Mouse (Mus musculus) heart, embryonic 11.5 days (tissue): ENCODE measurements around the gene Irf2. TPM values are rescaled to one million over a fixed set of nuclear protein-coding genes. Genes with fewer than 3 reads are reported as not detected.

Source experiments
- ATAC-seq: fragments of 200-750 bp; cut with Nextera tagmentation; replicated peaks from 2 replicates; pipeline ENCODE4 v1.8.0; 2017; ENCODE audit warnings: moderate library complexity; ENCODE audit not compliant: insufficient number of reproducible peaks, low FRiP score, low TSS enrichment
- H3K27ac ChIP-seq: fragments of 300-500 bp; sonication (generic); 2 replicates; pipeline ENCODE4 v1.5.1; 2014; ENCODE audit warnings: mild to moderate bottlenecking, low read depth, low read length
- H3K27me3 ChIP-seq: fragments of 300-500 bp; sonication (generic); 2 replicates; pipeline ENCODE4 v1.6.1; 2014; ENCODE audit warnings: mild to moderate bottlenecking, low read length, mixed read lengths; ENCODE audit not compliant: control insufficient read depth, insufficient read depth
- H3K36me3 ChIP-seq: fragments of 300-500 bp; sonication (generic); 2 replicates; pipeline ENCODE4 v1.6.1; 2014; ENCODE audit warnings: mild to moderate bottlenecking, low read length, moderate library complexity, mixed read lengths; ENCODE audit not compliant: control insufficient read depth, insufficient read depth
- H3K4me1 ChIP-seq: fragments of 300-500 bp; sonication (generic); 2 replicates; pipeline ENCODE4 v1.6.1; 2014; ENCODE audit warnings: low read length; ENCODE audit not compliant: control insufficient read depth, insufficient read depth
- H3K4me2 ChIP-seq: fragments of 300-500 bp; sonication (generic); 2 replicates; pipeline ENCODE4 v1.6.1; 2014; ENCODE audit warnings: mild to moderate bottlenecking, moderate library complexity
- H3K4me3 ChIP-seq: fragments of 300-500 bp; sonication (generic); 2 replicates; pipeline ENCODE4 v1.5.1; 2014; ENCODE audit warnings: low read depth, low read length
- H3K9ac ChIP-seq: fragments of 300-500 bp; sonication (generic); 2 replicates; pipeline ENCODE4 v1.6.1; 2014; ENCODE audit warnings: mild to moderate bottlenecking, low read depth, low read length, moderate library complexity
- H3K9me3 ChIP-seq: fragments of 300-500 bp; sonication (generic); replicated peaks from 2 replicates; pipeline ENCODE4 v1.6.1; 2016; ENCODE audit warnings: low read length; ENCODE audit not compliant: control insufficient read depth
- WGBS: fragments of 180-500 bp; shearing (Covaris S2); extraction: QIAGEN DNeasy Blood & Tissue Kit; methylation state at CpG from one replicate; pipeline ENCODE4 v1.1.7; 2014; ENCODE audit not compliant: insufficient replicate concordance; 5-methylcytosine and 5-hydroxymethylcytosine counted together
- polyA plus RNA-seq: library from polyadenylated mRNA; unstranded; fragments of >200 nt; fragmentation: Nextera tagmentation; extraction: Ambion mirVana; gene quantifications from 2 replicates; pipeline ENCODE4 v1.2.1, GENCODE M21; 2014

Irf2 gene
- polyA plus RNA-seq, 1 experiment from 2014 or later = 16.5 TPM

DNA sequence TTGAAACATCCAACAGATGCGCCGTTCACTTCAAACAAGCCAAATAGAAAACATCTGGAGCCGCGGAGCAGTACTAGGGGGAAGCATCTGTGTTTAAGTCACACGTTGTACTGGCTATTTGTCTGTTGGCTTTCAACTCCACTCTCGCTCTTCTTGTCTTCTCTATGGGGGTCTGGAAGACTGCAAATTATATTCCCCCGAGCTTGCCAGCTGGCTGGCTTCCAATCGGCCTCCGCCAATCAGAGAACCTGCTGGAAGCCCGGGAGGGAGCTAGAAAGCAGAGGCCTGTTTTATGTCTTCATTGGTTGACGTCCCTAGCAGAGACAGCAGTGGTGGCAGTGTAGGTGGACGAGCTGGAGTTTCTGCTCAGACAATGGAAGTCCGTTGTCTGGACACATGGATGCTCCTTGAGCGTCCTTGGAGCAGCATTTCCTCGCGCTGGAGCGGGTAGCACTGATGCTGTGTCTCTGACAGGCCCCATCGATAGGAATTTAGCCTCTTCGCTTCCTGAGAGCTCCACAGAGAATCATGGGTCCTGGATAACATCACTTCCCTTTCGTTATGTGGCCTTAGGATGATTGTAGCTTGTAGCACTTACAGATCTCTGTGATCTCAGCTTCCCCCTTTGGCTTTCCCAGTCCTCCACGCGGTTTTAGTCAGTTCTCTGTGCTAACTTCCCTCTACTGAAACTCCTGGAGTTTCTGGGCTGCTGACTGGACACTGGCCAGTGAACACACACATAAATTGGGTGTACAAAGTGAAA lies 153.2 kb downstream of the Irf2 start:
- H3K9me3 ChIP-seq = no peaks in the 10 kb centered on the region
- 37% methylated on average over 22 of the region's 22 CpGs for WGBS
- no peaks in the 10 kb centered on the region for H3K27me3 ChIP-seq
- H3K4me3 ChIP-seq = peak overlapping the region; percentile 4; the same call in 1 of the 2 replicates
- peak overlapping the region; percentile 56 for H3K9ac ChIP-seq
- ATAC-seq = peak; percentile 83
- peak overlapping the region; percentile 44 for H3K4me2 ChIP-seq
- peak overlapping the region; percentile 87 for H3K27ac ChIP-seq
- H3K36me3 ChIP-seq = no peaks in the 10 kb centered on the region
- H3K4me1 ChIP-seq = peaks cover 18% of the 10 kb centered on the region; the same call in 1 of the 2 replicates

DNA sequence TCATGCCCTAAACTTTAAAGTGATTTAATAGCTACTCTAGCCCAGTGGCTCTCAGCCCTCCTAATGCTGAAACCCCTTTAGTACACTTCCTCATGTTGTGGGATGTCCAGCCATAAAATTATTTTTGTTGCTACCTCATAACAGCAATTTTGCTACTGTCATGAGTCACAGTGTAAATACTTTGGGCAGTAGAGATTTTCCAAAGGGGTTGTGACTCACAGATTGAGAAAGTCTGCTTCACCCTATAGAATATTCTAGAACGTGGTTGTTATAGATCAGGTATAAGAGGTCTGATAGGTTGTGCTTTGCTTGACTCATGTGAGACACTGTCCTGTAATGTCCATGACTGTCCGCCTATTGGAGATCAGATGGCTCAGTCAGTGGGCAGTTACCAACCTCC lies 154.9 kb downstream of the Irf2 start:
- no peak for ATAC-seq
- H3K27me3 ChIP-seq = no peaks in the 10 kb centered on the region
- no peak overlapping the region for H3K4me2 ChIP-seq
- no peak overlapping the region for H3K27ac ChIP-seq
- WGBS = 87% methylated on average over 2 of the region's 2 CpGs
- peaks cover 9% of the 10 kb centered on the region; the same call in 1 of the 2 replicates for H3K4me1 ChIP-seq
- no peak overlapping the region for H3K9ac ChIP-seq
- H3K36me3 ChIP-seq = no peaks in the 10 kb centered on the region
- H3K4me3 ChIP-seq = no peak overlapping the region
- H3K9me3 ChIP-seq = no peaks in the 10 kb centered on the region

DNA sequence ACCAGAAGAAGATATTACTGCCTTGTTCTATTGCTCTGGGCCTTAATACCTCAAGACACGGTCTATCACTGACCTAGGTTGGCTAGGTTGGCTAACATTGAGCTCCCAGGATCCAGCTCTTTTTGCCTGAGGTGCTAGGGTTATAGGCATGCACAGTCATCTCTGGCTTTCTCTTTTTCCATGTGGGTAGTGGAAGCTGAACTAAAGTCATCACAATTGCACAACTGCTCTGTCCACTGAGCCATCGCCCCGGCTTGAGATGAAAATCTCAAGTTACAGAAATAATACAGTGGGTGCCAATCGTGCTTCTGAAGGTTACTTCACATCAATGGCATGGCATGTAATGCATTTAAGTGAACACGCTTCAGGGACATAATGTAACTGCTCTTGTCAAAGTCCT lies 156.5 kb downstream of the Irf2 start:
- no peak overlapping the region for H3K27ac ChIP-seq
- peaks cover 9% of the 10 kb centered on the region; the same call in 1 of the 2 replicates for H3K4me1 ChIP-seq
- WGBS = 84% methylated on average over 5 of the region's 5 CpGs
- H3K9ac ChIP-seq = no peak overlapping the region
- H3K9me3 ChIP-seq = no peaks in the 10 kb centered on the region
- no peak overlapping the region for H3K4me2 ChIP-seq
- no peak for ATAC-seq
- H3K4me3 ChIP-seq = no peak overlapping the region
- H3K36me3 ChIP-seq = no peaks in the 10 kb centered on the region
- no peaks in the 10 kb centered on the region for H3K27me3 ChIP-seq

DNA sequence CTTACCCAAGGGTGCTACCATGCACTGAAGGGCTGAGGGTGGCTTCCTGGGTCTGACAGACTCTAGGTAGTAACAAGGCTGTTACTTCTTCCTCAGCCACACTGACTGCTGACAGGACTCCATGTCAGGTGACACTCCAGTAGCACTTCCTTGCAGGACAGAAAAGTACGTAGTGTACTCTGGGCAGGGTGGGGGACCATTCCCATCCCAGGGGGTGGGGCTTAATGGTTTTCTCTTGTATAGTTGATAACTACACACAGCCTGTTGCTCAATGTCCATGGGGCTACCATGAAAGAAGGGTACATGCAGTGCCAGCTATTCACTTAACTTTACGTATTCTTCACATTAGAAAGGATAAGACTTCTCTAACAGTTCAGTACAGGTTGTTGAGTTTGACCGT lies 157.2 kb downstream of the Irf2 start:
- no peak overlapping the region for H3K9ac ChIP-seq
- peaks cover 9% of the 10 kb centered on the region; the same call in 1 of the 2 replicates for H3K4me1 ChIP-seq
- no peak overlapping the region for H3K27ac ChIP-seq
- 82% methylated on average over 3 of the region's 3 CpGs for WGBS
- no peaks in the 10 kb centered on the region for H3K36me3 ChIP-seq
- H3K27me3 ChIP-seq = no peaks in the 10 kb centered on the region
- ATAC-seq = no peak
- no peak overlapping the region for H3K4me2 ChIP-seq
- no peaks in the 10 kb centered on the region for H3K9me3 ChIP-seq
- H3K4me3 ChIP-seq = no peak overlapping the region

Other genes starting within 250 kb of the Irf2 start
- 14.9 and 18.4 TPM in 2 replicates for gene Cenpu, start 187.7 kb upstream of the Irf2 start, polyA plus RNA-seq
- 9.7 and 10.8 TPM in 2 replicates for gene Primpol, start 122.5 kb upstream of the Irf2 start, polyA plus RNA-seq
- gene Casp3, start 122.4 kb upstream of the Irf2 start, polyA plus RNA-seq = 49.2 and 59.2 TPM in 2 replicates
- 2.1 and 2.5 TPM in 2 replicates for gene Enpp6, start 247.2 kb downstream of the Irf2 start, polyA plus RNA-seq